Mouse (Mus musculus) macrophage (primary cell): ENCODE measurements around the gene Tmem81. TPM values are rescaled to one million over a fixed set of nuclear protein-coding genes. Genes with fewer than 3 reads are reported as not detected.
A peak's percentile ranks its signal among the peaks of the same experiment; 100 is the strongest.
"Not testable (repeated sequence)": the region's sequence is repeated elsewhere in the genome, so short reads cannot be mapped to it uniquely, and the experiment has no call there.

Experiments used
- H3K27ac ChIP-seq: fragments of 350-480 bp; formaldehyde crosslinking; 2 replicates; pipeline ENCODE4 v1.9.0; 2021
- H3K36me3 ChIP-seq: fragments of 350-480 bp; formaldehyde crosslinking; 2 replicates; pipeline ENCODE4 v1.9.0; 2021; ENCODE audit errors: inconsistent target
- H3K4me3 ChIP-seq: fragments of 350-480 bp; formaldehyde crosslinking; 2 replicates; pipeline ENCODE4 v1.9.0; 2021; ENCODE audit errors: inconsistent target
- H3K79me2 ChIP-seq: fragments of 350-480 bp; formaldehyde crosslinking; 2 replicates; pipeline ENCODE4 v1.9.0; 2021; ENCODE audit errors: inconsistent target
- WGBS: methylation state at CpG from one replicate; pipeline ENCODE4 v1.1.7; 2026; ENCODE audit warnings: inconsistent platforms; ENCODE audit not compliant: missing documents; 5-methylcytosine and 5-hydroxymethylcytosine counted together
- polyA plus RNA-seq: library from polyadenylated mRNA; stranded (reverse); fragments of 250-400 nt; gene quantifications from 3 replicates; pipeline ENCODE4 v1.2.4, GENCODE M21; 2018; ENCODE audit warnings: inconsistent platforms
- total RNA-seq, 78 experiments: library from RNA; depleted of rRNA; stranded (reverse); fragments of 250-400 nt; gene quantifications; 1 replicate in 9 of 78; 2 replicates in 24 of 78; 3 replicates in 43 of 78; 4 replicates in 2 of 78; pipeline ENCODE4 v1.2.4; 2018; ENCODE audit warnings: inconsistent platforms in 56 of 78

Gene Tmem81
- total RNA-seq (2018; cell fraction: chromatin; rRNA removed) = 10 to 100 TPM in 14 of 26 experiments, 1 to 10 TPM in 12; 3.4 to 24.2 (median 12.7) TPM
- 1 to 10 TPM; 2.3 to 9.0 (median 5.3) TPM for total RNA-seq (2018; cell fraction: cytosol; rRNA removed)
- total RNA-seq (2018; cell fraction: nucleus; rRNA removed) = 10 to 100 TPM in 9 of 26 experiments, 1 to 10 TPM in 17; 2.7 to 22.0 (median 7.6) TPM
- 4.3 to 7.6 TPM (median 5.6 TPM) in 3 replicates for polyA plus RNA-seq

DNA sequence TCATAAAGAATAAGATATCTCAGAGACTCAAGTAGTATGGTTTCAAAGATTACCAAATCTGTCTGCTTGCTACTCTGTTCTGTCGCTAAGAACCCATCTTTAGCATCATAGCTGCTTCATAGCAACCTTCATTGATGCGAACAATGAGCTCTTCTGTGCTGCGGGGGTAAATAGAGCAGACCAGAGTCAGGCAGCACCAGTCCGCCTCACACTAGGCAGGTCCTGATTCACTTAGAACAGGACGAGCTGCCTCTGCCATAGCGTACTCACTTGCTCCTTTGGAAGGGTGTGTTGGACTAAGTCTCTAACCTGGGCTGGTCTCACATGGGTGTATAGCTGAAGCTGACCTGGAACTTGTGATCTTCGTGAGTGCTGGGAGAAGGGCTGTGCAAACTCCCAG lies at the start of gene Tmem81:
Tmem81 (plus strand) TSS at position 173 of the 400 bp plus-strand sequence.
- H3K79me2 ChIP-seq = no peaks in the 10 kb centered on the region
- no peak within 1 kb of the TSS for H3K4me3 ChIP-seq
- WGBS = 96% methylated on average over 7 of the region's 7 CpGs
- H3K27ac ChIP-seq = no peak within 1 kb of the TSS
- peaks cover 65% of the 10 kb centered on the region for H3K36me3 ChIP-seq

DNA sequence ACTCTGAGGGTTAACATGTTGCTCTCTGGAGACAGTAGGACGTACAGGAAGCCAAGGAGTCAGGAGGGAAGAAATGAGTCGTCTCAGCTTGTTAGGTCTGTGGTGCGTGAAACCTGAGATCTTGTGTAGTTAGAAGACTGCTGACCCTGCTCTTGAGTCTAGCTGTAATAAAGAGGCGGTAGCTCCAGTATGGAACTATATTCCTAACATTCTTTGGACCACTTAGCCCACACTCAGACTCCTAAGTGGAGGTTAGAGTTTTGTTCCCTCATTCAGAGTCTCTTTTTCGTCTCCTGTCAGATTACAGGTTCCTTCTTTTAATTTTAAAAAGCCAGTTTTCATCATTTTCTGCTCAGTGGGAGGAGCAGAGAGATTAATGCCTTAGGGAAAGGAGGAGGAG lies 41.4 kb upstream of the Tmem81 start:
- no peak overlapping the region for H3K4me3 ChIP-seq
- WGBS = 84% methylated on average over 5 of the region's 5 CpGs
- H3K27ac ChIP-seq = no peak overlapping the region
- H3K36me3 ChIP-seq = peaks cover 49% of the 10 kb centered on the region
- H3K79me2 ChIP-seq = no peaks in the 10 kb centered on the region

DNA sequence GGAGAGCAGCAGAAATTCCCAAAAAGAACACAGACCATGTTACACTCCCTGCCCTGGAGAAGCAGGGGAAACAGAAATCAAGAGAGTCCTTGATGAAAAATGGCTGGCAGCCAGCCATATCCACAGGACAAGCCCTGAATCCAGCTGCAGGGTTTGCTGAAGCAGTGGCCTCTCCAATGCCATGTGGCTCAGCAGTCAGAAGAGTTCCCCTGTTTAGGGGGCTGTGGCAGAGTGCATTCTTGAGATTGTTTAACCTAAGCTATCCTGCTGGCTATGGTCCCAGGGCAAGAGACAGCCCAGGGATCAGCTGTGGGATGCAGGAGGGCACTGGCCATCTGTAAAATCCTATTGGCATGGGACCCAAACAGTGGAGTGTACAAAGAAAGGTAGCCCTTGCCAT lies 37.1 kb upstream of the Tmem81 start:
- Histone ChIP-seq H3K27ac (no peak overlapping the region), H3K36me3 (peaks cover 18% of the 10 kb centered on the region), H3K79me2 (no peaks in the 10 kb centered on the region), H3K4me3 (no peak overlapping the region)

- Histone ChIP-seq H3K4me3 (no peak overlapping the region), H3K27ac (no peak overlapping the region), H3K36me3 (peaks cover 12% of the 10 kb centered on the region; the same call in 1 of the 2 replicates), H3K79me2 (peaks cover 2% of the 10 kb centered on the region; the same call in 1 of the 2 replicates)
- WGBS = 95% methylated on average over 7 of the region's 7 CpGs
Observed at GRCm38 (mm10) chr1:132469519-132469918, 36.5 kb upstream of the Tmem81 start.

GRCm38 (mm10) chr1:132470031-132470430 lies 36.0 kb upstream of the Tmem81 start:
- 92% methylated on average over 1 of the region's 1 CpGs for WGBS
- not testable (repeated sequence) for H3K79me2 ChIP-seq, H3K27ac ChIP-seq, H3K4me3 ChIP-seq, H3K36me3 ChIP-seq

- WGBS = 91% methylated on average over 2 of the region's 2 CpGs
- no peak overlapping the region for H3K4me3 ChIP-seq
- H3K79me2 ChIP-seq = peaks cover 17% of the 10 kb centered on the region
- 0 out of 2 replicates have a peak, but pooled peaks cover 1% of the 10 kb centered on the region for H3K36me3 ChIP-seq
- no peak overlapping the region for H3K27ac ChIP-seq
Observed at GRCm38 (mm10) chr1:132471032-132471431, 35.0 kb upstream of the Tmem81 start.

GRCm38 (mm10) chr1:132471499-132471898 lies 34.5 kb upstream of the Tmem81 start:
- Histone ChIP-seq H3K27ac (no peak overlapping the region), H3K79me2 (peaks cover 20% of the 10 kb centered on the region), H3K4me3 (no peak overlapping the region), H3K36me3 (no peaks in the 10 kb centered on the region)
- 97% methylated on average over 4 of the region's 5 CpGs for WGBS

DNA sequence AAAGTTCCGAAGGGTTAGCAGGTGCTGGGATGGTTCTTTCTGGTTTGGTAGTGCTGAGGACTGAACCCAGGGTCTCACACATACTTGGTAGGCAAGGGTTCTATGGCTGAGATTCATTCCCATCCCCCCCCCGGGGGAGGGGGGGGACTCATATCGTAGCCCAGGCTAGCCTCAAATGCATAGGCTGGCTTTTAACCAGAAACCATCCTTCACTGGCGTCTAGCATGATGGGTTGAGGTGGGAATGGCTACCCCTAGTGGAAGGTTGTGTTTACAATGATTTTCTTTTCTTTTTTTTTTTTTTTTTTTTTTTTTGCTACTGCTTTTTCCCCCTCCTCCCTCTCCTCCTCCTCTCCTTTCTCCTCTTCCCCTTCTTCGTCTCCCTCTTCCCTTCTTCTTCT lies 33.5 kb upstream of the Tmem81 start:
- Histone ChIP-seq H3K4me3 (no peak overlapping the region), H3K27ac (no peak overlapping the region), H3K36me3 (no peaks in the 10 kb centered on the region), H3K79me2 (peaks cover 24% of the 10 kb centered on the region)
- 47% methylated on average over 3 of the region's 5 CpGs for WGBS

DNA sequence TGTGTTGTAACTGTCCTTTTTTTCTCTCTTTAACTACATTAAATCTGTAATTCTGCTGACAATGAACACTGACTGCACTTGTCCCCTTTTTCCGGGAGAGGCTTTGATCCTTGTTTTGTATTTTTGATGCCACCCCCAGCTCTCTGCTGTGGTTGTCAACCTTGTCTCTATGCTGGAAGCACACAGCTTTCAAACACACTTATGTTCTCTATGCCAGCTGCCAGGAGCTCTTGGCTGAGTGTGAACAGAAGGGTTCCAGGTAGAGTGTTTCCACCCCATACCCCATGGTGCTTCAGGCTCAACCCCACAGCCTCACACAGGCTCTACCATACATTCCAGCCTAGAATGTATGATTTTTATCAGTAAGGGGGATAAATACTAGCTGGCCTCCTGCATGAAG lies 31.5 kb upstream of the Tmem81 start:
- H3K27ac ChIP-seq = no peak overlapping the region
- no peaks in the 10 kb centered on the region for H3K36me3 ChIP-seq
- H3K79me2 ChIP-seq = peaks cover 44% of the 10 kb centered on the region
- no peak overlapping the region for H3K4me3 ChIP-seq
- 100% methylated on average over 1 of the region's 1 CpGs for WGBS

DNA sequence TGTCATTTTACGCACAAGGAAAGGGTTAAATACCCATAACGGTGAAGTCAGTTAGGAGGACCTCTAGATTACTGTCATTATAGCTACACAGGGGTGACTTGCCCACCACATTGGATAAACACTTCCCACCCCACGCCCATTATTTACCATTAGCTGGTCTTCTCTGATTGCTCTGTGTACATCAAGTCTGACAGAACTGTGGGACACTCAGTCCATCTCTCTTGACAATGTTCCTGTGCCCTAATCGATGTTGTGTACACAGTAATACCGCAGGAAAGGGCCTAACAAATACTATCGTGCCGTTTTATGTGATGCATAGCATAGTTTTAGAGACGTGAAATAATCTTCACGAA lies 29.5 kb upstream of the Tmem81 start:
- peak overlapping the region; percentile 94 for H3K27ac ChIP-seq
- 6% methylated on average over 9 of the region's 9 CpGs for WGBS
- peak overlapping the region; percentile 95 for H3K4me3 ChIP-seq
- no peaks in the 10 kb centered on the region for H3K36me3 ChIP-seq
- H3K79me2 ChIP-seq = peaks cover 64% of the 10 kb centered on the region

- H3K36me3 ChIP-seq = no peaks in the 10 kb centered on the region
- peak within 1 kb of the TSS; percentile 95 for H3K4me3 ChIP-seq
- H3K79me2 ChIP-seq = peaks cover 70% of the 10 kb centered on the region
- WGBS = 1% methylated on average over 42 of the region's 43 CpGs
- peak within 1 kb of the TSS; percentile 94 for H3K27ac ChIP-seq
Observed at GRCm38 (mm10) chr1:132476928-132477691, 28.9 kb upstream of the Tmem81 start, which contains the start of gene Rbbp5. Gene Rbbp5, plus strand, starts transcription at chr1:132477365.

DNA sequence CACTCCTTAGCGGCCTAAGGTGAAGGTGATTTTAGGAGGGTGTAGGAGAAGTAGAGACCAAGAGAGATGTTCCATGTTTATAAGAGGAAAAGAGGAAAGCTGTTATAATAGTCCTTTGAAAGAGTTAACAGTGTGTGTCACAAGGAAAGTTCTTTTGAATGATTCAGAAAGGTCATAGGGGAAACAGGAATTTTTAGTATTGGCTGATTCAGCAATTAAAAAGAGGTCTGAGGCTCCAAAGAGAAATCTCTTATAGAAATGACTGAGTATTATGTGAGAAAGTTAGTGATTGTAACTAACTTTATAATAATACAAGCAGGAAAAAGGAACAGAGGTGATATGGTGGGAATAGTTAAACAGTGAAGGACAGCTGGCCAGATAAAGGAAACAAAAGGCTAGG lies 26.6 kb upstream of the Tmem81 start:
- no peak overlapping the region for H3K4me3 ChIP-seq
- H3K27ac ChIP-seq = 0 out of 2 replicates have a peak overlapping the region, but pooled peaks have one; percentile 7
- peaks cover 92% of the 10 kb centered on the region for H3K79me2 ChIP-seq
- peaks cover 2% of the 10 kb centered on the region; the same call in 1 of the 2 replicates for H3K36me3 ChIP-seq
- 89% methylated on average over 1 of the region's 1 CpGs for WGBS

DNA sequence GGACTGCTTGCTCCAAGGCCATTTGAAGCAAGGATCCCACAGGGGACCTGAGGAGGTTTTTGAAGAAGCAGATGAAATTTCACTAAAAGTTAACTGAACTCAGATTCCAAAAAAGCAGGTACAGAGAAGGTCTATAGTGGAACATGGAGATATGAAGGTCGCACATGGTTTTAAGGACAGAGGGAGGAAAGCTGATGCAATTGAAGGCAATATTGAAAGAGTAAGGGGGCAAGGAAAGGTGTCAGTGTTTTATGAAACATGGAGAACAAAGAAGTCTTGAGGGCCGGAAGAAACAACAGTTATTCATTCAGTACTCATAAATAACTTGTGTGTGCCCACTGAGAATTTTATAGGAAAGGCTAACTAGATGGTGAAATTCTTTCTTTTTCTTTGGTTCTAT lies 24.4 kb upstream of the Tmem81 start:
- peaks cover 21% of the 10 kb centered on the region for H3K36me3 ChIP-seq
- H3K4me3 ChIP-seq = no peak overlapping the region
- H3K79me2 ChIP-seq = peaks cover 95% of the 10 kb centered on the region
- WGBS = 97% methylated on average over 2 of the region's 2 CpGs
- H3K27ac ChIP-seq = no peak overlapping the region

GRCm38 (mm10) chr1:132483234-132483633 lies 22.8 kb upstream of the Tmem81 start:
- H3K4me3 ChIP-seq = no peak overlapping the region
- no peak overlapping the region for H3K27ac ChIP-seq
- WGBS = 95% methylated on average over 3 of the region's 3 CpGs
- H3K36me3 ChIP-seq = peaks cover 37% of the 10 kb centered on the region
- H3K79me2 ChIP-seq = peaks cover 100% of the 10 kb centered on the region

- WGBS = 72% methylated on average over 5 of the region's 6 CpGs
- Histone ChIP-seq H3K36me3 (peaks cover 42% of the 10 kb centered on the region), H3K4me3 (no peak overlapping the region), H3K79me2 (peaks cover 100% of the 10 kb centered on the region), H3K27ac (no peak overlapping the region)
Observed at GRCm38 (mm10) chr1:132483759-132484158, 22.3 kb upstream of the Tmem81 start.
